Mouse (Mus musculus) liver, adult 2 months (tissue): ENCODE measurements around the gene Parg.

Source experiments
- CTCF ChIP-seq: fragments of 200-500 bp; IDR thresholded peaks from 2 replicates; pipeline ENCODE4 v1.5.1; 2011; ENCODE audit warnings: low read depth, low read length, control low read depth
- POLR2A ChIP-seq: fragments of 200-500 bp; IDR thresholded peaks from 2 replicates; pipeline ENCODE4 v1.6.1; 2011; ENCODE audit warnings: low read length, control low read depth; ENCODE audit not compliant: insufficient read depth; ENCODE audit errors: extremely low read depth

DNA sequence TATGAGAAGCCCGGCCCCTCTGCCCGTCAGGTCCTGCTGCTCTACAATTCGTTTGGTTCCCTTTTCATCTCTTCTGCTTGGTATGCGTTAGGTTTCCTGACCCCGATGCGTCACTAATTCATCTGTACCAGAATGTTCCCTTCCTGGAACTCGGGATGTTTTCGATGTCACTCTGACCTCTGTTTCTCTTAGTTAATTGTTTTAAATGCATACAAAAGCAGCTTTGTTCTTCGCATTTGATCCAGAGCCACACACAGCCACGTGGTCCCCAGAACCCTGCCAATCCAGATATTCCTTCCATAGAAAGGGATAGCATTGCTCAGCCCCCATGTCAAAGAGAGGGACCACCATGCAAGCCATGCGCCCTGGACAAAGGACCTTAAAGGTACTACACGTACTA is 99.9 kb downstream of the Parg start:
- no peak for TF ChIP-seq POLR2A
- no peak for TF ChIP-seq CTCF
